Mouse (Mus musculus) gastrocnemius, adult 2 months (tissue): ENCODE measurements around the gene 7530416G11Rik. TPM values are rescaled to one million over a fixed set of nuclear protein-coding genes. Genes with fewer than 3 reads are reported as not detected.
A peak's percentile ranks its signal among the peaks of the same experiment; 100 is the strongest.

Source experiments
- DNase-seq: peaks from one replicate; pipeline ENCODE4 v3.0.0; 2022
- H3K27ac ChIP-seq: fragments of 200-600 bp; 2 replicates; pipeline ENCODE4 v1.8.1; 2022; ENCODE audit warnings: mild to moderate bottlenecking
- H3K4me3 ChIP-seq: fragments of 200-600 bp; 2 replicates; pipeline ENCODE4 v1.8.1; 2022; ENCODE audit warnings: mild to moderate bottlenecking, moderate library complexity
- CTCF ChIP-seq: fragments of 200-600 bp; IDR thresholded peaks from 2 replicates; pipeline ENCODE4 v1.8.1; 2022; ENCODE audit warnings: antibody characterized with exemption, mild to moderate bottlenecking, moderate library complexity
- intact Hi-C: fragments of 180-260 bp; cut with DNase I; formaldehyde crosslinking; loops from one replicate; pipeline ENCODE4 v1.15.1; 2025
- total RNA-seq, 2 experiments: library from RNA; stranded (reverse); gene quantifications; 2 replicates each; pipeline ENCODE4 v1.2.3; 2021

7530416G11Rik gene
- total RNA-seq, 2 experiments from 2014 or later = not detected

- Histone ChIP-seq H3K4me3 (no peak overlapping the region), H3K27ac (no peak overlapping the region)
- peak; percentile 10 for DNase-seq
- no peak for TF ChIP-seq CTCF
- intact Hi-C loops = no loop called here
Observed at GRCm38 (mm10) chr15:85506680-85507079, 3.7 kb upstream of the 7530416G11Rik start.

DNA sequence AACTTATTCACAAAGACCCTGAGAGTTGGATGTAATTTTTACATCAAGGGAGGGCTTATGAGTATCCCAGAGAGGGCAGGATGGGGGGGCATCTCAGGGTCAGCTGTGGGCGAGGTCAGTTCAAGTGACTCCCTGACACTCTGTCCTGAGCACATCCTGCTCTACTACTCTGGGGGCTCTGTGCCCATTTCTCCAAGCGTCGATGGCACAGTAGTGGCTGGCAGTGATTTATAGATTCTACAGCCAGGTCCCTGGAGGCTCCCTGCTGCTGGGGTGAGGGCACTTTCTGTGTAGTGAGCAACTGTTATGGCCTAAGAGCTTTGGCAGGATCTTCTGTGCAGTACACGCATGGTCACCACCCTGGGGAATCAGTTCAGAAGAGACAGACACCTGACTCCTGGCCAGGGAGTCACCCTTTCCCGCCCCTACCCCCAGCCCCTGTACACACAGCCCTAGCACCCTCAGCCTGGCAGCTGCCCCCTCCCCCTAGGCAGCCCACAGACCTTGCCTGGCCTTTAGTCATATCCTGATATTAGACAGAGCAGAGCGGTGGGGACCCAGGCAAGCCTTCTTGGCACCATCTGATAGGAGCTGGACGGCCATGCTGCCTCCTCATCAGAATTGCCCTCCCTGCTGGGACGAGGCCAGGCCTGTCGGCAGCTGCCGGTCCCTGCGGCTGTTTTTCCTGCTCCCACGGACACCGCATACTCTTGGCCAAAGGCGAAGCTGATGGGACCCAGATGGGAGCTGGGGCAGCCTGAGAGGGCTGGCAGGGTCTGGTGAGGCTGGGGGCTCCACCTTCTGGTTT lies 2.3 kb upstream of the 7530416G11Rik start:
- peak; percentile 92 for DNase-seq
- intact Hi-C loops = no loop called here

DNA sequence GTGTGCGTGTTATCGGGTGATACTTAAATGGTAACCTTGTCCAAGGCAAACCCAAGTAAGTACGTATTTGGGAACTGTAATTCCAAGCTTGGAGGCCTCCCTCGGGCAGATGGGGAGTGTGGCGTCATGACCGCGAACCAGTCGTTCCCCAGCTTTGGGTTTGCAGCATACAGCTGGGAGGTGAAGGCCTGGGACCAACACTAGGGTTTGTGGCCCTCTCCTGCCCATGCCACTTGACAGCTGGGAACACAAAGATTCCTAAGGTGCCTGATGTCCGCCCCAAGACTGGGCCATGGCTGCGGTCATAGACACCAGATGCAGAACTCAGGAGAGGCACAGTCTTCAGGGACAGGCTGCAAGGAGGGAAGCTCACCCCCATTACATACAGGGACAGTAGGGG lies 2.8 kb downstream of the 7530416G11Rik start:
- H3K4me3 ChIP-seq = no peak overlapping the region
- no peak overlapping the region for H3K27ac ChIP-seq
- no peak for TF ChIP-seq CTCF
- intact Hi-C loops = no loop called here
- DNase-seq = no peak

More for the DNA sequence above, 2.3 kb upstream of the 7530416G11Rik start:
- TF ChIP-seq CTCF = peak; percentile 17; the same call in 1 of the 2 replicates
- Histone ChIP-seq H3K27ac (peak overlapping the region; percentile 82), H3K4me3 (peak overlapping the region; percentile 63)

DNA sequence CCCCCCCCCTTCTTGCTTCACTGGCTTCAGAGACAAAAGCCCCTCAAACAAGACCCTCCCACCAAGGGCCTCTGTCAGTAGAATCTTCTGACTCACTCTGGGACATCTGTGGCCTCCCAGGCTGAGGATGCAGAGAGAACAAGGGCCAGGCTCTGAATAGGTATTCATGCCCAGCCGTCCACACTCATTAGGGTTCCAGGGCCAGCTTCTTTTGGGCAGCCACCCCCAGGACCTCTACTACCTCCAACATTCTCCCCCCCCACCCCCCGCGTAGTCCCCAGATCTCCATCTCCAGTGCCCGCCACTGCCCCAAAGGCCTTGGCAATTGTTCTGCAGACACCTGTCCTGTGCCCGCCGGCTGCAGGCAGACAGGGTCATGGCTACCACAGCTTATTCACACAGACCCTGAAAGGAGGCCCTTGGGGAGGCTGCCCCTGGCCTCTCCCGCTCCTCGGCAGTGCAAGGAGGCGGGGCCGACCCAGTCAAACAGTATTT lies 5.0 kb downstream of the 7530416G11Rik start:
- no peak for TF ChIP-seq CTCF
- Histone ChIP-seq H3K27ac (no peak overlapping the region), H3K4me3 (no peak overlapping the region)
- no peak for DNase-seq
- intact Hi-C loops = no loop called here

DNA sequence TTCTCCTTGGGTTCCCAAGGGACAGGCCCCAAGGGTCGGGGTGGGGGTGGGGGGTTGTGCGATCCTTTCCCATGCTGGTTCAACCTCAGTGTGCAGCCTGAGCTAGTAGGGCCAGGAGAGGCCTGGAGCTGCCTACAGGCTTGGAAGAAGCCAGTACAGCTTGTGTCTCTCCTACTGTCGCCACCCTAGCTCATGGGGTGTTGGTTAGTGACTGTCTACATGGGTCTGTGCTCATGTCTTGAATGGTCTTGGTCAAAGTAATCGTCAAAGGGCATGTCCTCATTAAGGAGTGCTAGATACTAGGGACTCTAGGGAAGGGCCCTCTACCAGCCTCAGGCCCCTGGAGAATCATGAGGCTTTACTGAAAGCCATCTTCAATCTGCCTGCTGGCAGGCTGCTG lies 5.5 kb downstream of the 7530416G11Rik start:
- intact Hi-C loops = no loop called here
- DNase-seq = no peak
- Histone ChIP-seq H3K27ac (no peak overlapping the region), H3K4me3 (no peak overlapping the region)
- TF ChIP-seq CTCF = no peak

DNA sequence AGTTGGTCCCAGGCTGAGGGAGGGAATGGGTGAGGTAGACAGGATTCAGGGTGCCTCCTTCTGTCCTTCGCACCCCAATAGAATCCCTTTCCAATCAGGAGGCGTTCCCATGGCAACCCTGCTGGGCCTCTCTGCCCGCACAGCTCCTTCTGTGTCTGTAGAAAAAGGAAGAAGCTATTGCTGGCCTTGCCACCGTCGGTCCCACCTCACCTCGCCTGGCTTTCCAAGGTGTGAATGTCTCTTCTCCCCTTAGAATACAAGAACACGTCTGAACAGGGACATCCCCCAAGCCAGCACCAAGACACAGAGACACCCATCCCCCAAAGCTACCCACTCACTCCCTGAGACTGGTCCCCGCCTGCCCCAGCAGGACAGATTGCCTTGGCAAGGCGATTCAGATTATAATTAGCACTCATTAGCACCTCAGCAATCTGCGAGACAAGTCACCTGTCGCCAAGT lies 8.8 kb downstream of the 7530416G11Rik start:
- no peak for DNase-seq
- no peak for TF ChIP-seq CTCF
- intact Hi-C loops = no loop called here
- Histone ChIP-seq H3K4me3 (no peak overlapping the region), H3K27ac (no peak overlapping the region)

- Histone ChIP-seq H3K27ac (no peak overlapping the region), H3K4me3 (no peak overlapping the region)
- no peak for DNase-seq
- intact Hi-C loops = no loop called here
- TF ChIP-seq CTCF = no peak
Observed at GRCm38 (mm10) chr15:85489751-85490150, 13.3 kb downstream of the 7530416G11Rik start.

GRCm38 (mm10) chr15:85488900-85489299 lies 14.1 kb downstream of the 7530416G11Rik start:
- TF ChIP-seq CTCF = no peak
- Histone ChIP-seq H3K27ac (no peak overlapping the region), H3K4me3 (no peak overlapping the region)
- no peak for DNase-seq
- intact Hi-C loops = no loop called here

- peak; percentile 39 for TF ChIP-seq CTCF
- DNase-seq = peak; percentile 37
- intact Hi-C loops = no loop called here
- Histone ChIP-seq H3K27ac (no peak overlapping the region), H3K4me3 (no peak overlapping the region)
Observed at GRCm38 (mm10) chr15:85480630-85481029, 22.4 kb downstream of the 7530416G11Rik start.

DNA sequence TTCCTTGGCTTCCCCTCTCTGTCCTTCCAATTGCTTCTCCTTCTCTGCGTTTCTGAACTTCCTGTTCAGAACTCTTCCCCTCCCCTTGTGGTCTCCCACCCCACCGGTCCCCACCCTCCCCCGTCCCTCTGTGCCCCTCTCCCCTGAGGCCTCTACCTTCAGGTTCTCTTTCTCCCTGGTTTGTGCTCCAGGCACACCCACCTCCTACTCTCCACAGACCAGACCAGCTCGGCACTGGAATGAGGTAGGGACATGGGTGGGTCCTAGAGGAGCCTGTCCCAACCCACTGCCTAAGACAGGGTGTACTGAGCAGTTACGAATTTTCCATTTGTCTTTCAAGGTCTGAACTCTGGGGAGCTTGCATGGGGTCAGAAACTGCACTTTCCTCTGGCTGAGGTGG lies 23.1 kb downstream of the 7530416G11Rik start:
- Histone ChIP-seq H3K27ac (no peak overlapping the region), H3K4me3 (no peak overlapping the region)
- no peak for DNase-seq
- no peak for TF ChIP-seq CTCF
- intact Hi-C loops = loop anchor here (5.0 kb wide), 1 partner anchor 163 kb away; no protein-coding TSS in a partner anchor

GRCm38 (mm10) chr15:85479365-85479764 lies 23.7 kb downstream of the 7530416G11Rik start:
- intact Hi-C loops = loop anchor here (5.0 kb wide), 1 partner anchor 162 kb away; no protein-coding TSS in a partner anchor
- peak; percentile 52 for DNase-seq
- TF ChIP-seq CTCF = no peak
- Histone ChIP-seq H3K27ac (no peak overlapping the region), H3K4me3 (no peak overlapping the region)

DNA sequence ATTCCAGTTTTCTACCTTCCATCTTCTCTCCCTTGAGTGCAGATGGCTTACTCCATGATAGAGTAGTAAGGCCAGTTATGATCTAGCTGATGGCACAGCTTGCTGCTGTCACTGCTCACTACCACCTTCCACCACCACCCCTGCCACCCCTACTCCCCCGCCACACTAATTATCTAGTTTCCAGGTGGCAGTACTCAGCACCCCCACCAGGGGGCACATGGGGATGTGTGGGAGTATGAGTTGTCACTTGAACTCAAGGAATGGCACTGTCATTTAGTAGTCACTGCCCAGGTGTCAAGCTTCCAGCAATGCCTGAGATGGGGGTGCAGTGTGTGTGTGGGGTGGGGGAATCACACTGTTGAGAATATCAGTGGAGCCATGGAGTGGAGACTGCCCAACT lies 25.4 kb downstream of the 7530416G11Rik start:
- no peak overlapping the region for H3K4me3 ChIP-seq
- H3K27ac ChIP-seq = no peak overlapping the region
- intact Hi-C loops = loop anchor here (1.0 to 5.0 kb wide), 3 partner anchors 106 to 211 kb away; no protein-coding TSS in a partner anchor
- peak; percentile 77 for DNase-seq
- peak; percentile 76 for TF ChIP-seq CTCF

- no peak overlapping the region for H3K4me3 ChIP-seq
- intact Hi-C loops = loop anchor here (5.0 kb wide), 1 partner anchor 157 kb away; no protein-coding TSS in a partner anchor
- no peak for TF ChIP-seq CTCF
- DNase-seq = no peak
- H3K27ac ChIP-seq = no peak overlapping the region
Observed at GRCm38 (mm10) chr15:85474697-85475096, 28.3 kb downstream of the 7530416G11Rik start.
